Mouse (Mus musculus) MEL (cell line): ENCODE measurements at regions not wholly inside any gene's neighbourhood (a gene's known extent, or its start where the extent isn't known, plus 50 kb on each side); places are given as distances from the start of the nearest gene placed in this dataset.
A peak's percentile ranks its signal among the peaks of the same experiment; 100 is the strongest.

ENCODE experiments used
- DNase-seq: peaks from one replicate; pipeline ENCODE4 v3.0.0; 2011; ENCODE audit warnings: low read depth, low spot score
- H3K27ac ChIP-seq: 2 replicates; pipeline ENCODE4 v1.5.1; 2012; ENCODE audit warnings: low read depth, mild to moderate bottlenecking, control low read depth, low read length, moderate library complexity; ENCODE audit not compliant: control insufficient read depth
- H3K27me3 ChIP-seq, 2 experiments: fragments of 150-350 bp in 1 of 2; sonication (generic) in 1 of 2; 2 replicates each; pipeline ENCODE4 v1.6.1; 2012; ENCODE audit warnings: low read length in 2 of 2, mild to moderate bottlenecking in 2 of 2, improper control_type of control experiment in 1 of 2, moderate library complexity in 1 of 2; ENCODE audit not compliant: insufficient read depth in 2 of 2, control insufficient read depth in 1 of 2
- H3K36me3 ChIP-seq, 2 experiments: 2 replicates each; pipeline ENCODE4 v1.6.1; 2012 to 2014; ENCODE audit warnings: low read length in 2 of 2, improper control_type of control experiment in 1 of 2, inconsistent platforms in 1 of 2, mild to moderate bottlenecking in 1 of 2; ENCODE audit not compliant: insufficient read depth in 2 of 2, control insufficient read depth in 1 of 2
- H3K4me1 ChIP-seq, 2 experiments: fragments of 150-350 bp in 1 of 2; sonication (generic) in 1 of 2; 2 replicates each; pipeline ENCODE4 v1.6.1; 2012; ENCODE audit warnings: low read length in 2 of 2, improper control_type of control experiment in 1 of 2, mild to moderate bottlenecking in 1 of 2; ENCODE audit not compliant: insufficient read depth in 2 of 2, control insufficient read depth in 1 of 2
- H3K4me3 ChIP-seq, 2 experiments: fragments of 150-350 bp in 1 of 2; sonication (generic) in 1 of 2; 2 replicates each; pipeline ENCODE4 v1.5.1; 2012; ENCODE audit warnings: low read depth in 2 of 2, low read length in 2 of 2, mild to moderate bottlenecking in 2 of 2, moderate library complexity in 2 of 2, control low read depth in 1 of 2, improper control_type of control experiment in 1 of 2; ENCODE audit not compliant: control insufficient read depth in 1 of 2, insufficient read depth in 1 of 2
- H3K79me2 ChIP-seq: 2 replicates; pipeline ENCODE4 v1.6.1; 2012; ENCODE audit warnings: mild to moderate bottlenecking, low read length, moderate library complexity; ENCODE audit not compliant: control insufficient read depth, poor library complexity, insufficient read depth
- H3K9ac ChIP-seq: 2 replicates; pipeline ENCODE4 v1.6.1; 2012; ENCODE audit warnings: low read depth, mild to moderate bottlenecking, control low read depth, low read length, moderate library complexity; ENCODE audit not compliant: control insufficient read depth, poor library complexity, severe bottlenecking
- H3K9me3 ChIP-seq: fragments of 150-350 bp; sonication (generic); replicated peaks from 2 replicates; pipeline ENCODE4 v1.6.1; 2012; ENCODE audit warnings: mild to moderate bottlenecking, low read length, improper control_type of control experiment, moderate library complexity; ENCODE audit not compliant: insufficient read depth
- CHD2 ChIP-seq: IDR thresholded peaks from 2 replicates; pipeline ENCODE4 v1.6.1; 2011; ENCODE audit warnings: low read length, improper control_type of control experiment
- CTCF ChIP-seq, 3 experiments: IDR thresholded peaks in 2 of 3; conservative IDR thresholded peaks in 1 of 3; 2 replicates each; pipeline ENCODE4 v1.5.1; 2011 to 2012; ENCODE audit warnings: low read length in 3 of 3, low read depth in 2 of 3, mild to moderate bottlenecking in 2 of 3, improper control_type of control experiment in 1 of 3, inconsistent platforms in 1 of 3, mixed read lengths in 1 of 3, moderate library complexity in 1 of 3; ENCODE audit not compliant: control insufficient read depth in 1 of 3, insufficient read depth in 1 of 3, poor library complexity in 1 of 3, severe bottlenecking in 1 of 3
- E2F4 ChIP-seq: IDR thresholded peaks from 2 replicates; pipeline ENCODE4 v1.6.1; 2011; ENCODE audit warnings: low read depth, low read length, improper control_type of control experiment, borderline replicate concordance
- ELF1 ChIP-seq: IDR thresholded peaks from 2 replicates; pipeline ENCODE4 v1.6.1; 2014; ENCODE audit warnings: low read depth, mild to moderate bottlenecking, inconsistent platforms, low read length, improper control_type of control experiment, moderate library complexity
- EP300 ChIP-seq, 2 experiments: IDR thresholded peaks; 2 replicates each; pipeline ENCODE4 v1.6.1; 2011; ENCODE audit warnings: improper control_type of control experiment in 2 of 2, low read length in 2 of 2, low read depth in 1 of 2, mild to moderate bottlenecking in 1 of 2
- GABPA ChIP-seq: IDR thresholded peaks from 2 replicates; pipeline ENCODE4 v1.6.1; 2012; ENCODE audit warnings: low read depth, mild to moderate bottlenecking, inconsistent platforms, low read length, improper control_type of control experiment, moderate library complexity
- HCFC1 ChIP-seq: IDR thresholded peaks from 2 replicates; pipeline ENCODE4 v1.6.1; 2012; ENCODE audit warnings: low read depth, mild to moderate bottlenecking, inconsistent platforms, low read length, improper control_type of control experiment, moderate library complexity
- JUND ChIP-seq: IDR thresholded peaks from 2 replicates; pipeline ENCODE4 v1.6.1; 2011; ENCODE audit warnings: low read depth, mild to moderate bottlenecking, improper control_type of control experiment, low read length
- KAT2A ChIP-seq: conservative IDR thresholded peaks from 2 replicates; pipeline ENCODE4 v1.6.1; 2012; ENCODE audit warnings: low read depth, low read length, improper control_type of control experiment, inconsistent platforms
- MAFK ChIP-seq: IDR thresholded peaks from 2 replicates; pipeline ENCODE4 v1.6.1; 2011; ENCODE audit warnings: low read depth, mild to moderate bottlenecking, low read length, improper control_type of control experiment, borderline replicate concordance
- MAZ ChIP-seq: IDR thresholded peaks from 2 replicates; pipeline ENCODE4 v1.6.1; 2012; ENCODE audit warnings: low read depth, mild to moderate bottlenecking, inconsistent platforms, low read length, improper control_type of control experiment
- MEF2A ChIP-seq: IDR thresholded peaks from 2 replicates; pipeline ENCODE4 v1.6.1; 2014; ENCODE audit warnings: low read depth, mild to moderate bottlenecking, inconsistent platforms, low read length, improper control_type of control experiment; ENCODE audit not compliant: poor library complexity, insufficient replicate concordance, severe bottlenecking; ENCODE audit errors: extremely low read depth
- MYB ChIP-seq: IDR thresholded peaks from 2 replicates; pipeline ENCODE4 v1.6.1; 2011; ENCODE audit warnings: mild to moderate bottlenecking, low read depth, low read length, improper control_type of control experiment
- MYC ChIP-seq: IDR thresholded peaks from 2 replicates; pipeline ENCODE4 v1.6.1; 2011; ENCODE audit warnings: low read depth, mild to moderate bottlenecking, low read length, improper control_type of control experiment, moderate library complexity
- NELFE ChIP-seq: IDR thresholded peaks from 2 replicates; pipeline ENCODE4 v1.6.1; 2011; ENCODE audit warnings: low read depth, low read length, improper control_type of control experiment
- NRF1 ChIP-seq: IDR thresholded peaks from 2 replicates; pipeline ENCODE4 v1.6.1; 2014; ENCODE audit warnings: low read depth, mild to moderate bottlenecking, inconsistent platforms, low read length, improper control_type of control experiment, moderate library complexity; ENCODE audit not compliant: poor library complexity, insufficient read depth, severe bottlenecking
- POLR2AphosphoS2 ChIP-seq: IDR thresholded peaks from 2 replicates; pipeline ENCODE4 v1.6.1; 2011; ENCODE audit warnings: low read length, improper control_type of control experiment
- POLR2AphosphoS5 ChIP-seq: IDR thresholded peaks from 2 replicates; pipeline ENCODE4 v1.6.1; 2012; ENCODE audit warnings: low read depth, borderline replicate concordance, mild to moderate bottlenecking, inconsistent platforms, low read length, moderate library complexity, mixed read lengths
- RAD21 ChIP-seq: IDR thresholded peaks from 2 replicates; pipeline ENCODE4 v1.6.1; 2011; ENCODE audit warnings: mild to moderate bottlenecking, low read depth, low read length, improper control_type of control experiment
- RCOR1 ChIP-seq: IDR thresholded peaks from 2 replicates; pipeline ENCODE4 v1.6.1; 2012; ENCODE audit warnings: low read depth, mild to moderate bottlenecking, inconsistent platforms, low read length, improper control_type of control experiment
- SIN3A ChIP-seq: IDR thresholded peaks from 2 replicates; pipeline ENCODE4 v1.6.1; 2012; ENCODE audit warnings: low read length, improper control_type of control experiment, inconsistent platforms
- SMC3 ChIP-seq: IDR thresholded peaks from 2 replicates; pipeline ENCODE4 v1.6.1; 2011; ENCODE audit warnings: low read depth, low read length, improper control_type of control experiment
- TAL1 ChIP-seq: IDR thresholded peaks from 2 replicates; pipeline ENCODE4 v1.6.1; 2012; ENCODE audit warnings: mild to moderate bottlenecking, inconsistent platforms, low read length, moderate library complexity, mixed read lengths
- TBP ChIP-seq: IDR thresholded peaks from 2 replicates; pipeline ENCODE4 v1.8.0; 2011; ENCODE audit warnings: low read depth, low read length, improper control_type of control experiment
- TCF12 ChIP-seq: IDR thresholded peaks from 2 replicates; pipeline ENCODE4 v1.6.1; 2014; ENCODE audit warnings: low read depth, mild to moderate bottlenecking, inconsistent platforms, low read length, improper control_type of control experiment, moderate library complexity
- UBTF ChIP-seq: IDR thresholded peaks from 2 replicates; pipeline ENCODE4 v1.6.1; 2012; ENCODE audit warnings: low read depth, mild to moderate bottlenecking, inconsistent platforms, low read length, improper control_type of control experiment, moderate library complexity, borderline replicate concordance; ENCODE audit not compliant: insufficient read depth
- USF1 ChIP-seq: IDR thresholded peaks from 2 replicates; pipeline ENCODE4 v1.6.1; 2014; ENCODE audit warnings: low read depth, mild to moderate bottlenecking, inconsistent platforms, low read length, improper control_type of control experiment, moderate library complexity
- ZMIZ1 ChIP-seq: IDR thresholded peaks from 2 replicates; pipeline ENCODE4 v1.6.1; 2012; ENCODE audit warnings: low read depth, mild to moderate bottlenecking, inconsistent platforms, low read length, improper control_type of control experiment, moderate library complexity

- TF ChIP-seq ELF1 (no peak), CHD2 (no peak), POLR2AphosphoS5 (no peak), GABPA (no peak), RCOR1 (no peak), POLR2AphosphoS2 (no peak), KAT2A (no peak), RAD21 (no peak), CTCF (IDR thresholded peaks at IDR 0.05 in 2 of 3, conservative IDR thresholded peaks at IDR 0.05 in 1 of 3; ENCODE audit: control insufficient read depth in 1 of 3, insufficient read depth in 1 of 3, low read depth in 2 of 3, low read length in 3 of 3, poor library complexity in 1 of 3, severe bottlenecking in 1 of 3) (no peak), MAFK (no peak), TBP (no peak)
- Histone ChIP-seq H3K4me1 (peaks cover 0 to 2% of the 10 kb centered on the region in 2 experiments; a peak in 1 of 4 replicates), H3K27ac (no peak overlapping the region), H3K27me3 (peaks cover 0 to 7% of the 10 kb centered on the region in 2 experiments; a peak in 3 of 4 replicates), H3K36me3 (no peaks in the 10 kb centered on the region), H3K79me2 (no peaks in the 10 kb centered on the region), H3K9ac (no peak overlapping the region), H3K4me3 (no peak overlapping the region), H3K9me3 (no peaks in the 10 kb centered on the region)
- no peak for DNase-seq
These were observed 229.9 kb upstream of the Cxcr4 start for GRCm38 (mm10) chr1:128821991-128822390.

- peak; percentile 14 for DNase-seq
- TF ChIP-seq ZMIZ1 (no peak), SMC3 (peak; percentile 43), CTCF (IDR thresholded peaks at IDR 0.05 in 2 of 3, conservative IDR thresholded peaks at IDR 0.05 in 1 of 3; ENCODE audit: control insufficient read depth in 1 of 3, insufficient read depth in 1 of 3, low read depth in 2 of 3, low read length in 3 of 3, poor library complexity in 1 of 3, severe bottlenecking in 1 of 3) (peak; percentile 31 to 38 (median 37); a peak in 5 of 6 replicates), MEF2A (no peak), HCFC1 (no peak), MYC (no peak), TBP (no peak), KAT2A (no peak), SIN3A (no peak), RAD21 (peak; percentile 23), TCF12 (no peak), NRF1 (no peak), MYB (no peak), UBTF (no peak), E2F4 (no peak), TAL1 (no peak), POLR2AphosphoS5 (no peak), RCOR1 (no peak), CHD2 (no peak), USF1 (no peak), ELF1 (no peak), JUND (no peak), MAZ (no peak), EP300 (IDR thresholded peaks at IDR 0.05; ENCODE audit: low read depth in 1 of 2, low read length in 2 of 2) (no peak), NELFE (no peak)
- TF ChIP-seq, all 39 proteins: peak for 3
- Histone ChIP-seq H3K27ac (no peak overlapping the region), H3K36me3 (no peaks in the 10 kb centered on the region), H3K27me3 (peaks cover 2 to 3% of the 10 kb centered on the region in 2 experiments), H3K4me3 (no peak overlapping the region), H3K4me1 (peaks cover 0 to 2% of the 10 kb centered on the region in 2 experiments; a peak in 1 of 4 replicates), H3K9me3 (no peaks in the 10 kb centered on the region), H3K79me2 (no peaks in the 10 kb centered on the region), H3K9ac (no peak overlapping the region)
These were observed 228.4 kb upstream of the Cxcr4 start for GRCm38 (mm10) chr1:128820527-128820926.
